Mouse (Mus musculus) inflammation-experienced regulatory T-cells, adult 16 weeks (primary cell): ENCODE data around the gene Grb2. TPM values are rescaled to one million over a fixed set of nuclear protein-coding genes. Genes with fewer than 3 reads are reported as not detected.

Experiments
- polyA plus RNA-seq: library from polyadenylated mRNA; unstranded; fragments of 100-300 nt; shearing (Covaris generic); gene quantifications from one replicate; pipeline ENCODE4 v1.2.1, GENCODE M21; 2017

Gene Grb2
- 12.8 TPM for polyA plus RNA-seq

GRCm38 (mm10) chr11:115708209-115708876 lies at the start of gene Grb2:
Gene Grb2 (minus strand): TSS chr11:115708597.

GRCm38 (mm10) chr11:115627705-115628464 lies 80.5 kb downstream of the Grb2 start, which contains the start of gene Slc25a19:
Gene Slc25a19 (minus strand): TSS chr11:115628295.

GRCm38 (mm10) chr11:115612410-115613137 lies 95.8 kb downstream of the Grb2 start, which contains the start of gene Mif4gd:
Gene Mif4gd (minus strand): TSS chr11:115612969.

GRCm38 (mm10) chr11:115603476-115604303 lies 104.7 kb downstream of the Grb2 start, which contains the start of the genes Mrps7 and Gga3:
Gene Mrps7 (plus strand): TSS chr11:115603925.
Gene Gga3 (minus strand): TSS chr11:115604051.

Other genes starting within 250 kb of the Grb2 start
- 11.0 TPM for gene Slc16a5, start 246.1 kb downstream of the Grb2 start, polyA plus RNA-seq
- gene Armc7, start 232.9 kb downstream of the Grb2 start, polyA plus RNA-seq: 120 TPM
- gene Nt5c, start 216.7 kb downstream of the Grb2 start, polyA plus RNA-seq: 367 TPM
- gene Jpt1, start 194.2 kb downstream of the Grb2 start, polyA plus RNA-seq: 685 TPM
- gene Sumo2, start 172.3 kb downstream of the Grb2 start, polyA plus RNA-seq: 796 TPM
- 102 TPM for gene Nup85, start 144.2 kb downstream of the Grb2 start, polyA plus RNA-seq
- gene Mrps7, start 104.7 kb downstream of the Grb2 start, polyA plus RNA-seq: 71.9 TPM
- gene Gga3, start 104.5 kb downstream of the Grb2 start, polyA plus RNA-seq: 67.8 TPM
- 228 TPM for gene Mif4gd, start 95.6 kb downstream of the Grb2 start, polyA plus RNA-seq
- 86.8 TPM for gene Slc25a19, start 80.3 kb downstream of the Grb2 start, polyA plus RNA-seq
- gene Tmem94, start 56.8 kb upstream of the Grb2 start, polyA plus RNA-seq: 42.6 TPM
- gene Caskin2, start 105.0 kb upstream of the Grb2 start, polyA plus RNA-seq: 4.2 TPM
- gene Tsen54, start 106.1 kb upstream of the Grb2 start, polyA plus RNA-seq: 25.6 TPM
- 39.3 TPM for gene Llgl2, start 115.5 kb upstream of the Grb2 start, polyA plus RNA-seq
- gene Myo15b, start 149.8 kb upstream of the Grb2 start, polyA plus RNA-seq: not detected
- gene Smim5, start 191.4 kb upstream of the Grb2 start, polyA plus RNA-seq: 0.37 TPM
- gene Smim6, start 203.4 kb upstream of the Grb2 start, polyA plus RNA-seq: 1.3 TPM
- 43.4 TPM for gene Sap30bp, start 224.7 kb upstream of the Grb2 start, polyA plus RNA-seq
- 27.8 TPM for gene Recql5, start 224.9 kb upstream of the Grb2 start, polyA plus RNA-seq